Mouse (Mus musculus) testis, adult 2 months (tissue): Measurements from ENCODE around the gene Cfap54.

Experiments
- CTCF ChIP-seq: fragments of 200-500 bp; IDR thresholded peaks from 2 replicates; pipeline ENCODE4 v1.5.1; 2012; ENCODE audit warnings: low read depth, mild to moderate bottlenecking, inconsistent platforms, low read length, moderate library complexity; ENCODE audit not compliant: control insufficient read depth, insufficient read depth, insufficient replicate concordance
- POLR2A ChIP-seq: fragments of 200-500 bp; IDR thresholded peaks from 2 replicates; pipeline ENCODE4 v1.6.1; 2012; ENCODE audit warnings: low read depth, mild to moderate bottlenecking, inconsistent platforms, low read length, moderate library complexity; ENCODE audit not compliant: control insufficient read depth

DNA sequence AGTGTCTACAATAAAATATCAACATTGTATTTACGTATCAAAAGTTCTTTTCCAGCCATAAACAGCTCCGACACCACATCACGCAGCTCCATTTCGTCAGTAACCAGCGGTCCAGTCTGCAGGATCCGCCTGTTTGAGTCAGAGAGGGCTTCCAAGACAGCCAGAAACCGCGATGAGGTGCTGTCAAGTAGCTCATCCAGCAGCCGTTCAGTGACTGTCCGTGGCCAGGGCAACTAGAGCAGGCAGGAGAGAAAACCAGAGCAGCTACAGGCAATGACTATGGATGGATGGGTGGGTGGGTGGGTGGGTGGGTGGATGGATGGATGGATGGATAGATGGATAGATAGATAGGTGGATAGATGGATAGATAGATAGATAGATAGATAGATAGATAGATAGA lies 38.2 kb downstream of the Cfap54 start:
- TF ChIP-seq CTCF (no peak), POLR2A (no peak)
